Mouse (Mus musculus): ENCODE measurements around the gene Abraxas2.
A peak's percentile ranks its signal among the peaks of the same experiment; 100 is the strongest.

Abraxas2 gene

GRCm38 (mm10) chr7:132859042-132859958 lies at the start of gene Abraxas2:
TSS of gene Abraxas2 (plus strand) at chr7:132859225.
- peak; percentile 76 to 83 for DNase-seq (ENCODE audit: low spot score in 2 of 2)

DNA sequence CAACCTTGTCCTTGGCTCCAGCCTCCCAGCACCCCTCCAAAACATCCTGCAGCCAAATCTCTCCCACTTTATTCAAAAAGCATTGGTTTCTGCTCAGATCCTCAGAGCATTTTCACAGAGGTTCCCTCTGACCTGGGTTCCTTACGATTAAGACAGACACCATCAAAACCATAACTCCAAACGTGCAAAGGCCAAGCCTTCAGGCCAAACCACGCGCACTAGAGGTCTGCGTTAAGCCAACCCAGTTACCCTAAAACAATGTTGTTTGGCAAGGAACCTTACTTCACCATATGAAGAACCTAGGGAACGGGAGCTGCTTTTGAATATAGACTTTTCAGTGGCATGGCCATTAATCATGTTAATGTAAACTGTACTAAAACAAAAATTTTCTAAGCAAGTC lies 49.3 kb upstream of the Abraxas2 start:
- DNase-seq (ENCODE audit: low spot score in 2 of 2), result no peak

DNA sequence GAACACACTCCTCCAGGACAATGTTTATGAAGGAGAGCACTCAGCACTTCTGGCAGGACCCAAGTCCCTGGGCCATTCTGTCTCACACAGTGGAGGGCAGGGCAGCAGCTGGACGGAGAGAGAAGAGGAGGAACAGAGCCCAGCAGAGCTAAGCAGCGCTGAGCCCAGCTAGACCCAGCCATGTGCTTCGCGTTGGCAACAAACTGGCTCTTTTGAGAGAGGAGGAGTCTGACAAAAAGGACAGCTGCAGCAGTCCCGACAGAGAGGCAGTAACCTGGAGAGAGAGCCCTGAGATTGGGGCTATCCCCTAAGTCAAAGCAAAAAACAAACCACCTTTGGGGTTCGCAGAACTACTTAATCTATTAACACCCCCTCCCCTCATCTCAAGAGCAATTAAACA lies 48.7 kb upstream of the Abraxas2 start:
- DNase-seq (ENCODE audit: low spot score in 2 of 2), result peak in 1 of 2 experiments; percentile 59

DNA sequence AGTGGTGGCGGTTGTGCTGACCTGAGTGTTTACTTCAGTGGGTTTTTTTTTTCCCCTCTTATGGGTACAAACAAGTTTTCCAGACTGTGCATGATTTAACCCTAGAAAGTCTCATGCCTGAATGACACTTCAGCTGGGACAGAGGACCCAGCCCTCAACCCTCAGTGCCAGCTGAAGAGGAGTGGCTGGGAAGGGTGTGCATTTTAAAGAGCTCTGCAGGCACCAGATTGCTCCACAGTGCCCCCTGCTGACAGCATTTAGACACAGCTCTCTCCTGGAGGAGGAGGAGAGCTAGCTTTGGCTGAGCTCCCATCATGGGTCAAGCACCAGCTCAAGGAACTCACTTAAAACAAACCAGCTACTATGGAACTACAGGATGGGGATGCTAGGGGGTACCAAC lies 48.1 kb upstream of the Abraxas2 start:
- peak; percentile 89 to 91 for DNase-seq (ENCODE audit: low spot score in 2 of 2)

DNA sequence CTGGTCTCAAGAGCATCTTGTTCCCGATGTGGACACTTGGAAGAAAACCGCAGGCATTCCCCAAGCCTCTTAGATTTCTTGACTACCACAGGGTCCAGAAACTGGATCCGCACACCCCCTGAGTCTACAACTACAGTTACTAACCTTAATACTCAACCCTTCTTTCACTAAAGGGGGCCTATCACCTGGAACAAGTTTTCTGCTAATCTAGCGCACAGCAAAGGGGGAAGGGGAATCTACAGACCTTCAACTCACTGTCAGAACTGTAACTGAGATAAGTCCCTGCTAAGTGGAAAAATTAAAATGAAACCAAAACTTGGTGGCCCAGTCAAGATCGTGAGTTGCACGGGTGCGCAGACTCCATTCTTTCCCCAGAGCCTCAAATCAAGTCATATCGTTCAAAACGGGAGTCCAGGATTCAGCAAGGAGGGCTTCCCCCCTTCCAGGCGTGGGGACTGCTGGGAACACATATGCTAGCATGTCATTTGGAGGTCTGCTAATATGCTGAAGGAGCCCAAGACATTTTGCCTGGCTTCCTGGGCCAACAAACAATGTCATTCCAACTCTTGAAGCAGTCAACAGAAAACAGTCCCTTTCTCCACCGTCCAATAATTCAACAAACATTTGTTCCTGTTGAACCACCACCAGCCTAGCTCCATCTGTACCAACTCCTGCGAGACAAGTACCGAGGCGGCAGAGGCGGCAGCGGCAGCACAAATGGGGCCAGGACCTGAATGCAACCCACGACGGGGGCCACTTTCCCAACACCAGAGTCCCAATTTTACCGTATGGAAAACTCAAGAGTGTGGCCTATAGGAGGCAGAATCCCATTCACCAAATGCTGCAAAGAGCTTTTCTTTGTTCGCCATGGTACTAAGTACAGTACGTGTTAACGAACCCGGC lies 47.1 kb upstream of the Abraxas2 start:
- no peak for DNase-seq (ENCODE audit: low spot score in 2 of 2)

- peak in 1 of 2 experiments; percentile 52 for DNase-seq (ENCODE audit: low spot score in 2 of 2)
Measured at GRCm38 (mm10) chr7:132812619-132813415, 46.2 kb upstream of the Abraxas2 start.

DNA sequence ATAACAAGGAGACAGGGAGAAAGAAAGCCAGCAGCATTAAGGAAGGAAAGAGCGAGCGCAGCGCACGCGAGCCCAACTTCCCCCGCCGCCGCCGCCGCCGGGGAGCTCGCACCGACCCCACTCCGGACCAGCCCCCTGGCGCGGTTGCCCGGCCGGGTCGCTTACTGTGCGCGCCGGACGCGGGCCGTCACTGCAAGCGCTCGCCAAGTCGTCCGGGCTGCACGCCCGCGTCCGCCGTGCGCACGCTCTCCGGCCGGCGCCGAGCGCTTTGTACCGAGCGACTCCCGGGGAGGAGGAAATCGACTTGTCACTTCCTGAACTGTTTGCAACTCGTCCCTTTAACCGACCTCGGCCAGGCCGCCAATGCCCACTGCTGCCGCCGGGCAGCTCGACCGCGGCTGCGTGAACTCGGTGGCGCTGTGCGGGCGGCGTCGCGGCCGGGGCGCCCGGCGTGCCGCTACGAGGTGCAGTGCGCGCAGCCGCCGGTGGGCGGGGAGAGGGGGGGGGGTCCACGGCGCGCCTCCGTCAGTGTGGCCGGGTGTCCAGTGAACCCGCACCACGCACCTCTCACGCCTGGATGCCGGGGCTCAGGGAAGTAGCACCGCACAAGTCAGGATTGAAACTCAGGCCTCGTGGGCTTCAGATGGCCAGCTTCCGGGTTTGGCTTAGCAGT lies 45.5 kb upstream of the Abraxas2 start, which contains the start of gene Fam53b:
Gene Fam53b (minus strand): TSS at position 471 of the 673 bp plus-strand sequence.
- peak; percentile 54 to 72 for DNase-seq (ENCODE audit: low spot score in 2 of 2)

- DNase-seq (ENCODE audit: low spot score in 2 of 2), result no peak
Measured at GRCm38 (mm10) chr7:132814089-132814450, 45.0 kb upstream of the Abraxas2 start.

DNA sequence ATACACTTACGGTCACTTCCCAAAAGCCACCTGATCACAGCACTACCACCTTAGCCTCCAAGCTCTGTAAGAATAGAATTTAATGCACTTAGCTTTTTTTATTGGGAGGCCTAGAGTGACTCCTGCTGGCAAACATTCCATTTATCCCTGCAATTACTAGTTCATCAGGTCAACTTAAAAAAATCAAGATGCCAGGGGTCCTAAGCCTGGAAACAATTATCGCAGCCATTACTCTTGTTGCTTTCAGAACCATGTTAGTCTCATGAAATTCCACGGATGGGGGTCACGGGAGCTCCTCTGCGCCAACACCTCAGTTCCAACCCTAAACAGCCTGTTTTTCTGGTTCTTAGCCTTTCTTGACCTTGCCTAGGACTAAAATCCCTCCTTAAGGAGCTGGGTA lies 43.9 kb upstream of the Abraxas2 start:
- no peak for DNase-seq (ENCODE audit: low spot score in 2 of 2)

GRCm38 (mm10) chr7:132816528-132816927 lies 42.5 kb upstream of the Abraxas2 start:
- no peak for DNase-seq (ENCODE audit: low spot score in 2 of 2)

- no peak for DNase-seq (ENCODE audit: low spot score in 2 of 2)
Measured at GRCm38 (mm10) chr7:132817056-132817455, 42.0 kb upstream of the Abraxas2 start.

- no peak for DNase-seq (ENCODE audit: low spot score in 2 of 2)
Measured at GRCm38 (mm10) chr7:132820692-132821091, 38.3 kb upstream of the Abraxas2 start.

GRCm38 (mm10) chr7:132823832-132824231 lies 35.2 kb upstream of the Abraxas2 start:
- no peak for DNase-seq (ENCODE audit: low spot score in 2 of 2)

- no peak for DNase-seq (ENCODE audit: low spot score in 2 of 2)
Measured at GRCm38 (mm10) chr7:132824346-132825022, 34.5 kb upstream of the Abraxas2 start.

GRCm38 (mm10) chr7:132830955-132831354 lies 28.1 kb upstream of the Abraxas2 start:
- DNase-seq (ENCODE audit: low spot score in 2 of 2), result no peak

DNA sequence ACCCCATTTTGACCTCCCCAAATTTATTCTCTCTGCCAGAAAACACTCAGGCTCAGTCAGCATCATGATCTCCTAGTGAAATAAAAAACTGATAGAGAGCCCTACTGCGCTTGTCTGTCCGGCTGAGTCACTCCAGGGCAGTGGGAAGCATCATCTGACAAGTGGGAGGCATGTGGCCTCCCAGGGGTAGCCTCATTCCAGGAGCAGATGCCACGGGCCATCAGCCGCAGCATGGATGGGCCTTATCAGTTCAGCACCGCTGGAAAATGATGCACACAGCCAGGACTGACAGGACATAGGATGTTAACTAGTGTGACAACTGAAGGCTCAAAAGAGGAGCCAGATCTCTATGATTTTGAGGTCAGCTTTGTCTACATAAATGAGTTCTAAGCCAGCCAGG lies 17.7 kb upstream of the Abraxas2 start:
- DNase-seq (ENCODE audit: low spot score in 2 of 2), result no peak

DNA sequence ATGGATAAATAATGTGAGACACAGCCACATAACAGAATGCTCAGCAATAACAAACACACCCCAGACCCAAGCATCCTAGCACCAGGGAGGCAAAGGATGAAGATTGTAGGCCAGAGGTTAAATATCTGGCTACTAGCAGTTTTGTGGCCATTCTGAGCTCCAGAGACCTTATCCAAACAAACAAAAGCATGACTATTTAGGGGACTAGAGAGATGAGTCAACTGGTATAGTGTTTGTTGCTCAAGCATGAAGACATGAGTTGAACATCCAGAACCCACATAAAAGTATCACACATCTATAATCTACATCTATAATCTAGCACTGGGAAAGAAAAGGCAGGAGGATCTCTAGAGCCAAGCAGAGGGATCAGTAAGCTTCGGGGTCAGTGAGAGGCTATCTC lies 16.6 kb upstream of the Abraxas2 start:
- no peak for DNase-seq (ENCODE audit: low spot score in 2 of 2)

- DNase-seq (ENCODE audit: low spot score in 2 of 2), result no peak
Measured at GRCm38 (mm10) chr7:132843152-132843551, 15.9 kb upstream of the Abraxas2 start.

DNA sequence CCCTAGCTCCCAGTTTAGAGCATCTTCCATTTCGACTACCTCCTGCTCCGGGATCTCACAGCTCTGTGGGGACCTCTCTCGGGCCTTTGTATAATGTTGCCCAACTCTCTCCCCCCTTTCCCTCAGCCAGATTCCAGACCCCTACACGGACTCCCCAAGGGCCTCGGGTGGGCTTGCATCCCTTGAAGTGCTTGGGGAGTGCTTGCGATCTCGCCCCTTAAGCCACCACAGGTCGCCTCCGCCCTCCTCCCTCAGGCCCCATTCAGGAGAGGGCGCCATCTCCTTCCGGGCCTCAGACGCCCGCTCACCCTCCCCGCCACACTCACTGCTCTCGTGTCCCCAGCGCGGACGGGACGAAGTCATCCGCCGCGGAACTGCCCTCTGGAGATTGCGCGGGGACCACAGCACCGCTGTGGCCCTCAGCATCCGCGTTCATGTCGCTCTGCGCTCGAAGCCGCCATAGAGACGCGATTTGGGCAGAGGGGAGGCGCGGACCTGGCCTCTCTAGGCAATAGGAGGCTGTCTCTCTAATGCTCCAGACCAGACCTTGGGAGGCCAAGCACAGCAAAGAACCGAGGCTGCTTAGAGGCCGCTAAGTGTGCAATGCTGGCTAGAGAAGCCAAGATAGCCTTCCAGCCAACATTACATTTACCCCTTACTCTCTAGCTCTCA lies 6.7 kb upstream of the Abraxas2 start, which contains the start of gene Eef1akmt2:
Gene Eef1akmt2 (minus strand): TSS at position 501 of the 672 bp plus-strand sequence.
- peak; percentile 52 to 80 for DNase-seq (ENCODE audit: low spot score in 2 of 2)

GRCm38 (mm10) chr7:132853361-132853760 lies 5.7 kb upstream of the Abraxas2 start:
- no peak for DNase-seq (ENCODE audit: low spot score in 2 of 2)
